Mouse (Mus musculus) gastrocnemius, postnatal 25 days (tissue): ENCODE measurements at regions not wholly inside any gene's neighbourhood (a gene's known extent, or its start where the extent isn't known, plus 50 kb on each side); places are given as distances from the start of the nearest gene placed in this dataset.

Experiments
- DNase-seq: peaks from one replicate; pipeline ENCODE4 v3.0.0; 2022

DNA sequence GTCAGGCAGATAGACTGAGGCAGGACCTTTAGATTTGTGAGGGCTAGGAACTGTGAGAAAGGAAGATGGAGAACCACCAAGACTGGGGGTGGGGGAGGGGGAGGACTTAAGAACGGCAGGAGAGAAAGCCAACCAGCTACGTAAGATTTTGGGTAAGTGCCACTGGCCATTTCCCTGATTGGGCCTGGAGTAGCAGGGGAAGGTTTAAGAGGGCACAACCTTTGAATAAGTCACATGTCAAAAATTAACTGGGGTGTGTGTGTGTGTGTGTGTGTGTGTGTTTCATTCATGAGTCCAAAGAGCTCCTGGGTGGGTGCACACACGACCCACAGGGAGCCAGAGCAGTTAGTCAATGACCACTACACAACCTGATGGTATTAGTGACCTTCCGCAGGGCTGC lies 161.6 kb upstream of the Ctnnb1 start:
- no peak for DNase-seq

DNA sequence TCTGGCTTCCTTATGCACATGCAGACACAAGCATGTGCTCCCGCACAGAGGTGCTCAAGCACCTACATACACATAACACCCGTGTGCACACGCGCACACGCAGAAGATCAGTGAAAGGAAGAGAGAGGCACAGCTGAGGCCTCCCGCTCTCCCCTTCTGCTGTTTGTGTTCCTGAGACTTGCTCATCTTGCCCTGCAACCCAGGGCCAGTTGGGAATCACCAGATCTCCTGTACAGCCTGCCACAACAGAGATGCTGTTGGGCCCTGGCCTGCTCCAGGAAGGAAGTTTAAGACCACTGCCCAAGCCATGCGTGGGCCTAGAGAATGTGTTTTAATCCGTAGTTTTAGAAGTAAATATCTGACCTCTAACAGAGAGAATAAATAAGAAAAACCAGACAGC lies 160.0 kb upstream of the Ctnnb1 start:
- no peak for DNase-seq

DNA sequence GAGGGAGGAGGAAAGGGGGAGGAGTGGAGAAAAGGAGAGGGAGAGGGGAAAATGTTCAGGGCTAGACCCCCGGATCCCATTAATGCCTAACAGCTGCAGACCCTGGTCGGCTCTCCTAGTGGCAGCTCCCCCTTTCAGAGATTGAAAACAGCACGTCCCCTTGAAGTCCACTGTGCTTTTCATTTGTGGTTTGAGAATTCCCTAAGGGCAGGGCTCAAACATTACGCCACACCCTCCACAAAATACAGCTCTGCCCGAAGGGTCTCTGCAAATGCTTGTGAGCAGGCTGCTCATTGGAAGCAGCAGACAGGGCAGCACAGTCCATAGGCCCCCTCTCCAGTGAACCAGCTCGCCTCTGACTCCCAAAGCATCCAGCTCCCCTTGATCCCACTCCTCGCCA lies 159.3 kb upstream of the Ctnnb1 start:
- DNase-seq: no peak

DNA sequence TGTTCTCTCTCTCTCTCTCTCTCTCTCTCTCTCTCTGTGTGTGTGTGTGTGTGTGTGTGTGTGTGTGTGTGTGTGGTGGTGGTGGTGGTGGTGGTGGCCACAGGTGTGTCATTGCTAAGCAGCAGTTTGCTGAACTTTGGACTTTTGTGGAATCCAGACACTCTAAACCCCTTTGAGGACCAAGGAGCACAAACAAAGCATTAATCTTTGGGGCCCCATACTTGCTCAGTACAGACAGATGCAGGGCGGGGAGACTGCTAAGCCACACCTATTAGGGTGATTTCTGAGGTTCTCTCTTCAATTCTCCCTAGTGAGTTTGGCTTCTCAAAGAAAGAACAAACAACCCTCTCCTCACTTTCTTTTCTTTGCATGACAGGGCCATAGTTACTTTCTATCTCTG lies 158.1 kb upstream of the Ctnnb1 start:
- DNase-seq: no peak

GRCm38 (mm10) chr9:120771896-120772530 lies 157.0 kb upstream of the Ctnnb1 start:
- no peak for DNase-seq

- DNase-seq: no peak
These were observed 154.8 kb upstream of the Ctnnb1 start for GRCm38 (mm10) chr9:120774251-120774650.

- no peak for DNase-seq
These were observed 154.2 kb upstream of the Ctnnb1 start for GRCm38 (mm10) chr9:120774772-120775171.

DNA sequence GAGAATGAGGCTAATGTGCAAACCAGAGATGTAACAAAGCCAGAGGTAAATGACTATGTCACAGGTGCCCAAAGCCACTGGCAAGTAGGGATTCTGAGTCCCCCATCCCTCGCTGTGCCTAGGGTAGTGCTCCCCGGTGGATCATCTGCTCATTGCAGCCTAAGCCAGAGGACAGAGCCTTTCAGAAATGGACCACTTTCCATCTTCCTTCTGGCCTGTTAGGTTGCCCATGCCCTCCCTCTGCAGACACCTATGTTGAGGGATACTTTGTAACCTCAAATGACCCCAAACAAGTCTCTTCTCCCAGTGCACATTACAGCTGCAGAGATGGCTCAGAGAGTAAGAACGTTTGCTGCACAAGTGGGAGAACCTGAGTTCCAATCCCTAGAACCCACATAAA lies 153.3 kb upstream of the Ctnnb1 start:
- DNase-seq: no peak

DNA sequence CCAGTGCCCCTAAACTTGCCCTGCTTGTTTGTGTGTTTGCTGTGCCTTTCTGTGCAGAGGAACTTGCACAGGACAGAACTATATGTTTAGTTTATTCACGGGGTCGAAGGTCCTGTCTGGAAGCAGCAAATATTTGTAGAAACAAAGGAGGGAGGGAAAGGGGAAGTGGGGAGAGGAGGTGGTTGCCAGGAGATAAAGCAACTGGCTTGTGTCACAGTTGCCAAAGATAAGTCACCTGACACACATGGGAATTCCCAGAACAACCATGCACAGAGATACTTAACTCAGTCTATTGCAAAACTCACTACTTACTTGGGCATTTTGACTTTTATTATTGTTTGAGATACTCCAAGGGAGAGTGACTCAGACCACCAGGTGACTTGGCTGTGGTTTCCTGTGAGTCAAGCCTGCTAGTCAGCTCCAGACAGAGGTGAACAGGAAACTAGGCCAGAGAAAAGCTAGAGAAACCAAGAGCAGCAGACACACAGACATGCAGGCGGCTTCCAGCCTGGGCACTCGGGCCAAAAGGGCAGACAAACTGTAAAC lies 152.5 kb upstream of the Ctnnb1 start:
- peak; percentile 23 for DNase-seq

- no peak for DNase-seq
These were observed 152.0 kb upstream of the Ctnnb1 start for GRCm38 (mm10) chr9:120777016-120777415.

- peak; percentile 20 for DNase-seq
These were observed 151.5 kb upstream of the Ctnnb1 start for GRCm38 (mm10) chr9:120777501-120777900.

DNA sequence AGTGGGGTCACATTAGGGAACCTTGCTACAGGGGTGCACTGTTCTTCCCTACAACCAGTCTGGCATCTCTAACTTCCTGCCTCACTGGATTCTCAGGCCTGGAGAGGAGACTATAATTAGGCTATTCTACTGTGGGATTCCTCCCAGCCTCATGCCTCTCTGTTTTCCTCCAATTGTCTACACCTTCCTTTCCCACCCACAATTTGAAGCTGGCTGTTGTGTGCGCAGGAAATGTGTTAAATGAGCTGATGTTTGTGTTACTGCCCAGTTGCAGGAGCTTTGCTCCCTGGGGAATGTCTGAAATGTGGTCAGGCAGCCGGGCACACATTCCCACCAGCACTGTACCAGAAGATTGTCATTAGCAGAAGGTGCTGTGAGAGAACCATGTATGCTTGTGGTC lies 150.6 kb upstream of the Ctnnb1 start:
- peak; percentile 45 for DNase-seq

GRCm38 (mm10) chr9:120794210-120794609 lies 134.8 kb upstream of the Ctnnb1 start:
- DNase-seq: no peak

DNA sequence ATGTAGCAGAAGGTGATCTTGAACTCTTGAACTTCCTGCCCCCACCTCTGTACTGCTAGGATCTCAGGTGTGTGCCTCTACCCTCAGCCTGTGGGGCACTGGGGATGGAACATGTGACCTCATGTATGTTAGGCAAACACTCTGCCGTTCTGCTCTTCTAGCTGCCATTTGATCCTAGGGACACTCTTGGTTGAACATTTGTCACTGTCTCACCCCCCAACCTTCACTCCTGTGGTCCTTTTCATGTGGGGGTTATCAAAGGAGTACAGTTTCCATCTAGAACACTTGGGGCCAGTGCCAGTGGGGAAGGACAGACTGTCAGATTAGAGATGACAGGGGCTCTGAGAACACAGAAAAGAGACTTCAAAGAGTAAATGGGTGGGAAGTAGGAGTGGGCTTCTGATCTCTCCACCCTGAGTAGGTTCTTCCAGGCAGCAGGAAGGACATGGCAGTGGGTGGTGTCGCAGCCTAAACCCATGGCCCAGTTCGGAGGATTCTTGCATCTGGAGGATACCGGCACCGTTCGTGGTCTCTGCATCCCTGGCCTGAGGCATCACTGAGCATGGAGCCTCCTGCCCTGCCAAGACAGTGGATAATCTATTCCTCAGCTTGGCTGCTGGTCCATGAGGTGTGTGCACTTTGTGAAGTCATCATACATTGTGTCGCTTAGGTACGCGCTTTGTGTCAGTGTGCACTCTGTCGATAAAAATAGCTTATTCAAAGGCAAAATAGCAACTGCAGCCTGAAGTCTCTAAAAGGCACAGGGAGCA lies 132.7 kb upstream of the Ctnnb1 start:
- DNase-seq: no peak

- no peak for DNase-seq
These were observed 130.9 kb upstream of the Ctnnb1 start for GRCm38 (mm10) chr9:120797996-120798663.

DNA sequence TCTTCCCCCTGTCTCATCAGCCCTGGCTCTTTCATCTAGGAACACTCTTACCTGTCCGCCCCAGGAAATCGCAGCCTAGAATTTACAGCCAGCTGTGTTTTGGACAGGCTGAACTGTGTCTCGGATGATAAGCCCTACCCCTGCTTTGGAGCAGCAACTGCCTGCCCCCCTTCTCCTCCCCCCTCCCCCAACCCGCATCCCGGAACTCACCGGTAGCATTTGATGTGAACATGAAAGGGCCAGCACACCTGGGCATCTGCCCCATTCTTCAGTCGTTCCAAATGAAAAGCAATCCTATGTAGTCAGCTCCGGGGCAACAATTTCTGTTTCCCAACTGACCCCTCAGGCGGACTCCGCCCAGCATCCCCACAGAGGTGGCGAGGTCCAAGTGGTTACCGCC lies 130.1 kb upstream of the Ctnnb1 start:
- no peak for DNase-seq

DNA sequence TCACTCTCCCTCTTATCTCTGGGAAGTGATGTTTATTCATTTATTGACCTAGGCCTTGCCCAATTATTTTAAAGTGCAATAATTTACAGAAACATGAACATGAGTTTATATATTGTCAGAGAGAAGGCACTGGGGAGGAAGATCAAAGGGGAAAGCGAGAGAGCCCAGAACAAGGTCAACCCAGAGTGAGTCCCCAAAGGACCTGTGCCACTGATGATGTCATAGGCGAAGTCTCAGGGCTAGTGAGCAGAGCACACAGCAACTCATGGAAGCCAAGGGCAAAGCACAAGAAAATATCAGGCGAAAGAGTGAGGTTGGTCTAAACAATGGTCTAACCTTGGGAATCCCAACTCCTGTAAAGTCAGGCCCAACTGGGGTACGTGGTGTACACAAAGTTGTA lies 126.4 kb upstream of the Ctnnb1 start:
- DNase-seq: no peak

DNA sequence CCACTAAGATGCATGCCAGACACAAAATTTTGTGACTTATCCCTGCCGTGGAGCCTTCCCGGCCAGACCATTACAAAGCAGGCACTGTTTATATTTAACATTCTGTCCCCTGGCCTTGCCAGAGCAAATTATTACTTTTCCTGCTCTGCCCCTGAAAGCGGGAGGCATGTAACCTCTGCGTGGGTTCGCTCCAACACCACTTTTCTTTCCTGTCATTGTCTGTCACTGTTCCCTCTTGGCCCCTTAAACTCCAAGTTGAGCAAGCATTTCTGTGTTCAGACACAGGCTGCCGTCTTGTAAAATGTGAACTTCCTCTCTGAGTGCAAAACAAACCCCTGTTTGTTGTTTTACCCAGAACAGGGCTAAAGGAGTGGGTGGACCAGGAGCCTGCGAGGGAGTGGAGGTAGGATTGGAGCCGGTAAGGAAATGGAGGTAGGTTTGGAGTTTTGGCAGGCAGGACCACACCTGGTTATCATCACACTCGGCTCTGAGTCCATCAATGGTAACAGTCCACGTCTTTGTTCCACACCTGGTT lies 124.2 kb upstream of the Ctnnb1 start:
- peak; percentile 11 for DNase-seq

GRCm38 (mm10) chr9:120808741-120809425 lies 120.1 kb upstream of the Ctnnb1 start:
- DNase-seq: no peak

DNA sequence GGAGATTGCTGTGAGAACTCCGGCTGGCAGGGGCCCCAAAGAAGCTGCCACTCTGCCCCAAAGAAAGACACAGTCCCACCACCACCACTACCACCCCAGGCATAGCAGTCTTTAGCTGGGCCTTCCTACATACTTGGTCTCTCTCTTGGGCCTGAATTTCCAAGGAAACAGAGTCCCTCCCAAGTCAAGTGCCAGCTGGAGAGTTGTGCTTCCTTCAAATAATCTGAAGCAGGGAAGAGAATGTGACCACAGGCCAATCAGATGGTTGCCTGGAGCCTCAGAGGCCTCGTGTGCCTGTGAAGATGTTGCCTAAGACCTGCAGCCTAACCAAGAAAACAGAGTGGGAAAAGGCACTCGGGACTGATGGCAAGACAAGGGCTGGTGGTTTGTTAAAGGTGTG lies 117.5 kb upstream of the Ctnnb1 start:
- no peak for DNase-seq

- DNase-seq: no peak
These were observed 116.3 kb upstream of the Ctnnb1 start for GRCm38 (mm10) chr9:120812667-120813210.

DNA sequence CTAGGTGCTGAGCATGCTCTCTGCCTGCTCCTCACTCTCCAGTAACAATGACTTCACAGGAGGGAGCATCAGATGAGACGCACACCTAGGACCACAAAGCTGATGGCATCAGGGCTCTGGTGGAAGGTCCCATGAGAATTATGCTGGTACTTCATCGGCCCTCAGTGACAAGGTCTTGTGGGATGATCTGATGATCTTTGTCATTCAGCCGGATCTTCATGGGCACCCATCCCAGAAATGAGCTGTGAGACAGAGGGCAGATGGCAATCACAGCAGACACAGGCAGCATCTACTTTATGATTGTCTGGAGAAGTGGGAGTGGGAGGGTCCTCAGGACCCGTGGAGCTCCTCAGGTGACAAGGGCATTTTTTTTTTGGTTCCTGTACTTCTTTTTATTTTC lies 114.7 kb upstream of the Ctnnb1 start:
- no peak for DNase-seq
